Mouse (Mus musculus): ENCODE measurements around the gene Nrg4. TPM values are rescaled to one million over a fixed set of nuclear protein-coding genes. Genes with fewer than 3 reads are reported as not detected.
"Not testable (repeated sequence)": the region's sequence is repeated elsewhere in the genome, so short reads cannot be mapped to it uniquely, and the experiment has no call there.

Gene Nrg4
- total RNA-seq, 1 experiment from 2014 or later: 65.7 TPM

- no peak for DNase-seq
Measured at GRCm38 (mm10) chr9:55250595-55251247, 75.9 kb downstream of the Nrg4 start.

GRCm38 (mm10) chr9:55248465-55248864, 78.2 kb downstream of the Nrg4 start:
- no peak for DNase-seq

- DNase-seq: no peak
Measured at GRCm38 (mm10) chr9:55246918-55247317, 79.7 kb downstream of the Nrg4 start.

- no peak for DNase-seq
Measured at GRCm38 (mm10) chr9:55246440-55246839, 80.2 kb downstream of the Nrg4 start.

GRCm38 (mm10) chr9:55245057-55245750, 81.4 kb downstream of the Nrg4 start:
- DNase-seq: not testable (repeated sequence)

GRCm38 (mm10) chr9:55244079-55244478, 82.6 kb downstream of the Nrg4 start:
- DNase-seq: no peak

GRCm38 (mm10) chr9:55243280-55243679, 83.4 kb downstream of the Nrg4 start:
- no peak for DNase-seq

GRCm38 (mm10) chr9:55241863-55242685, 84.6 kb downstream of the Nrg4 start:
- no peak for DNase-seq

GRCm38 (mm10) chr9:55240852-55241251, 85.8 kb downstream of the Nrg4 start:
- DNase-seq: no peak

- no peak for DNase-seq
Measured at GRCm38 (mm10) chr9:55236235-55237165, 90.1 kb downstream of the Nrg4 start.

- DNase-seq: not testable (repeated sequence)
Measured at GRCm38 (mm10) chr9:55233076-55233475, 93.6 kb downstream of the Nrg4 start.

- no peak for DNase-seq
Measured at GRCm38 (mm10) chr9:55232586-55232985, 94.1 kb downstream of the Nrg4 start.

GRCm38 (mm10) chr9:55232110-55232509, 94.5 kb downstream of the Nrg4 start:
- DNase-seq: no peak

- no peak for DNase-seq
Measured at GRCm38 (mm10) chr9:55231544-55231943, 95.1 kb downstream of the Nrg4 start.

- DNase-seq: no peak
Measured at GRCm38 (mm10) chr9:55229010-55229409, 97.6 kb downstream of the Nrg4 start.

- peak; percentile 69 for DNase-seq
Measured at GRCm38 (mm10) chr9:55228149-55228548, 98.5 kb downstream of the Nrg4 start.

GRCm38 (mm10) chr9:55226251-55226650, 100.4 kb downstream of the Nrg4 start:
- DNase-seq: no peak

- DNase-seq: no peak
Measured at GRCm38 (mm10) chr9:55225165-55225737, 101.4 kb downstream of the Nrg4 start.

GRCm38 (mm10) chr9:55217381-55217780, 109.3 kb downstream of the Nrg4 start:
- DNase-seq: no peak

- no peak for DNase-seq
Measured at GRCm38 (mm10) chr9:55216078-55216477, 110.6 kb downstream of the Nrg4 start.

GRCm38 (mm10) chr9:55215648-55216047, 111.0 kb downstream of the Nrg4 start:
- DNase-seq: no peak

GRCm38 (mm10) chr9:55215056-55215455, 111.6 kb downstream of the Nrg4 start:
- DNase-seq: no peak
